Mouse (Mus musculus) gastrocnemius, postnatal 14 days (tissue): ENCODE data around the gene Dot1l. TPM values are rescaled to one million over a fixed set of nuclear protein-coding genes. Genes with fewer than 3 reads are reported as not detected.

ENCODE experiments used
- DNase-seq: peaks from one replicate; pipeline ENCODE4 v3.0.0; 2021; ENCODE audit warnings: mixed read lengths
- intact Hi-C: fragments of 180-260 bp; cut with DNase I; formaldehyde crosslinking; loops from one replicate; pipeline ENCODE4 v1.15.1; 2025; ENCODE audit warnings: low total_unique reads
- total RNA-seq, 2 experiments: library from RNA; stranded (reverse); gene quantifications; 2 replicates each; pipeline ENCODE4 v1.2.3; 2021

Dot1l gene
- total RNA-seq, 2 experiments from 2014 or later: 25.5 to 26.1 TPM

DNA sequence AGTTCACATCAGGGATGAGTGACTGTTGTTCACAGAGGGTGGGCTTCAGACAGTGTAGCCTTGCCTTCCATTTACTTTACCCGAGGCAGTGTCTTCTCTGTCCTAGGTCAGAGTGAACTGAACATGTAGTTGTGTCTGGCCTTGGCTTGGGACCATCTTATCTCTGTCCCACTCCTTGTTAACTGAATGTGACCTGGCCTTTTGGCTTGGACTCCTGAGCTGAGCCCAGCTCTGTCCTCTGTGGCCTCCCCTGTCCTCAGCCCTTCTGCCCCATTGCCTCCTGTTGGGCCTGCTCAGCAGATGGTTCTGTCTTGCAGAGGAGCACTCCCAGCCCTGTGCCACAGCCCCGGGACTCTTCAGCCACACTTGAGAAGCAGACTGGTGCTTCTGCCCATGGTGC, 32.5 kb downstream of the Dot1l start:
- DNase-seq: no peak

DNA sequence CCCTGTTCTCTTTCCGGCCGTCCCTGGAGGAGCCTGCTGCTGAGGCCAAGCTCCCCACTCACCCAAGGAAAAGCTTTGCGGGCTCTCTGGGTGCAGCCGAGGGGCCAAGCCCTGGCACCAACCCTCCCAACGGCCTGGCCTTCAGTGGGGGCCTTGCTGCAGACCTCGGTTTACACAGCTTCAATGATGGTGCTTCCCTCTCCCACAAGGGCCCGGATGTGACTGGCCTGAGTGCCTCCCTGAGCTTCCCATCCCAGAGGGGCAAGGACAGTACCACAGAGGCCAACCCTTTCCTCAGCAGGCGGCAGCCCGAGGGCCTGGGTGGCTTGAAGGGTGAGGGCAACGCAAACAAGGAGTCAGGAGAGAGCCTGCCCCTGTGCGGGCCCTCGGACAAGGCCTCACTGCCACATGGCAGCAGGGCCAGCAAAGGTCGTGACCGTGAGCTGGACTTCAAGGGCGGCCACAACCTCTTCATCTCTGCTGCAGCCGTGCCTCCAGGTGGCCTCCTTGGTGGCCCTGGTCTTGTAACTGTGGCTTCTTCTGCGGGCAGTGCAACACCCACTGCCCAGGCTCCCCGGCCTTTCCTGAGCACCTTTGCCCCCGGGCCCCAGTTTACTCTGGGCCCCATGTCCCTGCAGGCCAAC, 35.9 kb downstream of the Dot1l start:
- no peak for DNase-seq
- intact Hi-C loops: loop anchor here (5.0 kb wide), 1 partner anchor 44 kb away; no protein-coding TSS in a partner anchor

More for the DNA sequence above, 32.5 kb downstream of the Dot1l start:
- intact Hi-C loops: no loop called here

DNA sequence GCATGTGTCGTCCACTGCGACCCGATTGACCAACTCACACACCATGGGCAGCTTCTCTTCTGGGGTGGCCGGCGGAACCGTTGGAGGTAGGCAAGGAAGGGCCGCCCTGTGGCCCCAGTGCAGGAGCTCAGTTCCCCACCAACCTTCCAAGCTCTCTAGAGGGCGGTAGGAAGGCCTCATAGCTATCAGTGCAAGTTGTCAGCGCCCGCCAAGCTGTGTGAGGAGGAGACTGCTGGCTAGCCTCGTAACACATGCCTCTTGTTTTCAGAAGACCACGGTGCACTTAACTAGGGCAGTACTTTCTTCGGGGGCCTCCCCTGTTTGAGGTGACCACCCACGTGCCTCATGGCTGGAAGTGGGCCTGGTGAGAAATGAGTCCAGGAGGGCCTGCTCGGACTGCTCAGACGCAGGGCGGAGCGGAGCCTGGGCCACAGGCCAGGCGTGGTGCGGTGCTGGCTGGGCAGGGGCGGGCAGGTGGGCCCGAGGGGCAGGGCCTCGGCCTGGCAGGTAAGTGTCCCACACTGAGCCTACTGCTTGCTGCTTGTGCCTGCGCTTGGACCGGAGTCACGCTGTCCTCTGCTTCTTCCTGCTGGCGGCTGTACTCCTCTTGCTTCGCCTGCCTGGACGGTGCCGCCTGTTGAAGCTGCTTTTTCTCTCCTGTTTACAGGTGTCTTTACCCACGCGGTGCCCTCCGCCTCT, 36.6 kb downstream of the Dot1l start:
- no peak for DNase-seq
- intact Hi-C loops: loop anchor here (5.0 kb wide), 1 partner anchor 44 kb away; no protein-coding TSS in a partner anchor

DNA sequence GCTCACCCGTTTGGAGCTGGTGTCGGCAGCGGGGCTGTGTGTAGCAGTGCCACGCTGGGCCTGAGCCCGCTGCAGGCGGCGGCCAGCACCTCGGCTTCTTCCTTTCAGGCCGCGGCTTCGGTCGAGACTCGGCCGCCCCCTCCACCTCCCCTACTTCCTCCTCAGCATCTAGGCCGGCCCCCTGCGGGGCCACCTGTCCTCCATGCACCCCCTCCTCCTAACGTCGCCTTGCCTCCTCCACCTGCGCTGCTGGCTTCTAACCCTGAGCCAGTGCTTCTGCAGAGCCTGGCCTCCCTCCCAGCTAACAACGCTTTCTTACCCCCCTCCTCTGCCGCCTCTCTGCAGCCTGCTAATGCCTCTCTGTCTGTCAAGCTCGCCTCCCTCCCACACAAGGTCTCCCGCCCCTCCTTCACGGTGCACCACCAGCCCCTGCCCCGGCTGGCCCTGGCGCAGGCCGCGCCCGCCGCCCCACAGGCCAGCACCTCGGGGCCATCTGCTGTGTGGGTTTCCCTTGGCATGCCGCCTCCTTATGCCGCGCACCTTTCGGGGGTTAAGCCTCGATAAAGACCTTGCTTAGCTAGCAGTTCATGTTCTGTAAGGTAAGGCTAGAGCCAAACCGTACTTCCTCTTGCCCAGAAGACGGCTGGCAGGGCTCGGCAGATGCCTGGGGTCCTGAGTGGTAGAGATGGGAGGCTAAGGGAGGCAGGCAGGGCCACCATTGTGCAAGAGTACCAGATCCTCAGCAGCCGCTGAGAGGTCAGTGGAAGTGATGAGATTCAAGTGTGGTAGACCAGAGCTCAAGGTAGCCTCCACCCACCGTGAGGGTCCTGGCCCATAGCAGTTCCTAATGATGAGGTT, 37.4 kb downstream of the Dot1l start:
- intact Hi-C loops: loop anchor here (5.0 kb wide), 1 partner anchor 45 kb away; no protein-coding TSS in a partner anchor

GRCm38 (mm10) chr10:80793033-80793784, 38.2 kb downstream of the Dot1l start:
- no peak for DNase-seq
- intact Hi-C loops: loop anchor here (5.0 kb wide), 1 partner anchor 46 kb away; no protein-coding TSS in a partner anchor

More for the DNA sequence above, 37.4 kb downstream of the Dot1l start:
- DNase-seq: no peak

DNA sequence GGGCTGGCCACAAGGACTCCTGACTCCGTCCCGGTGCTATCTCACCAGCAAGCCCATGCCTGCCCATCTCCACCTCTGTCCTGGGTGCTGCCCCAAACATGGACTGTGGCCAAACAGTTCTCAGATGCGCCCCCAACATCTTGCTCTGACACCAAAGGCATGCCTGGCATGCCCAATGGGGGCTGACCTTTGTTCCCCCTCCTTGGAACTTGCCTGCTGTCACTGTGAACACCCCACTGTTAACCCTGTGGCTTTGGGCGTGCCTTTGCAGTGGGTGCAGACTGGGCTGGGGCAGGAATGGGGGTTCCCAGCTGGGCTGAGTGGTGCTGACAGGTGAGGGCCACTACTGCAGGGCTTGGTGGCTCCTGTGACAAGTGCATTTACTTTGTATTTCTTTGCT, 38.8 kb downstream of the Dot1l start:
- DNase-seq: no peak
- intact Hi-C loops: loop anchor here (5.0 kb wide), 1 partner anchor 47 kb away; no protein-coding TSS in a partner anchor

- intact Hi-C loops: loop anchor here (5.0 kb wide), 1 partner anchor 47 kb away; no protein-coding TSS in a partner anchor
- no peak for DNase-seq
Measured at GRCm38 (mm10) chr10:80794750-80795149, 39.7 kb downstream of the Dot1l start.

GRCm38 (mm10) chr10:80796307-80796848, 41.4 kb downstream of the Dot1l start:
- intact Hi-C loops: no loop called here
- no peak for DNase-seq

DNA sequence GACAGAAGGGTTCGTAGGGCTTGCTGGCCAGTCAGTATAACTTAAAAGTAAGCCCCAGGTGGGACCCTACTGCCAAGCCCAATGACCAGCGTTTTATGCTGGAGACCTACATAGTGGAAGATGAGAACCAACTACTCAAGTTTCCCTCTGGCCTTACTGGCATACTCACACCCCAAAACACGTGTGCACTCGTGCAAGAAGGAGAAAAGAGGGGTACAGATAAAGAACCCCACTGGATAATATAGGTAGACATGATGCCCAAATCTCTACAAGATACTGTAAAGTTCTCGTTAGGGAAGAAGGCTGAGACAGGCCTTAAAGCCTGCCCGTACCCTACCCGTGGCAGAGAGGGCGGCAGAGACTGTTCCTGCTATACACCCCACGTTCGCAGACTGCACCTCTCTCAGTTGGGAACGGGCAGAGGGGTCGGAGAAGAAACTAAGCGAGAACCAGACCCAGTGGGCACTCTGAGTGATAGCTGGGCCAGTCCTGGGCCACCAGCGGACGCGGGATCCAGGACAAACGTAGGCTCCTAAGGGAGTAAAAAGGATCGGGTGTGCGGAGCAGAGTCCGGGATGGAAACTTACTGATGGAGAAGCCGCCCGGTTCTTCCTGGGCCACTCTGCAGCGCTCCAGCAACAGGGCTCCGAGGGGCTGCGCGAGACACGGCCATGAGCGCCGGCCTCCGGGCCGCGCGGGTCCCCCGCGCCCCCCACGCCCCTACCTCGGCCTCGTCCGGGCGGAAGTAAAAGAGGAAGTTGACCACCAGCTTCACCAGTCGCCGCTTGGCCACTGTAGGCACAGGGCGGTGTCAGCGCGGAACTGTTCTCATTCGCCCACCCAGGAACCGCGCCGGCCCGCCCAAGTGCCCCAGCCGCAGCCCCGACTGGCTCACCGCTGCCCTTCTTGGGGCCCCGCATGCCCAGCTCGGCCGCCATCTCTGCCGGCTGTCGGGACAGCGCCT, 42.5 kb downstream of the Dot1l start:
- DNase-seq: no peak
- intact Hi-C loops: no loop called here

GRCm38 (mm10) chr10:80798150-80799006, 43.4 kb downstream of the Dot1l start, which contains the start of the genes Sf3a2 and Plekhj1:
Sf3a2 (plus strand) TSS chr10:80798198.
Plekhj1 (minus strand) TSS chr10:80798626.
- intact Hi-C loops: no loop called here
- peak; percentile 95 for DNase-seq

- intact Hi-C loops: no loop called here
- DNase-seq: no peak
Measured at GRCm38 (mm10) chr10:80799070-80799566, 44.1 kb downstream of the Dot1l start.

GRCm38 (mm10) chr10:80802204-80802912, 47.4 kb downstream of the Dot1l start:
- no peak for DNase-seq

GRCm38 (mm10) chr10:80802996-80803395, 48.0 kb downstream of the Dot1l start:
- no peak for DNase-seq
- intact Hi-C loops: loop anchor here (10.0 kb wide), 1 partner anchor 192 kb away; no protein-coding TSS in a partner anchor

More at GRCm38 (mm10) chr10:80802204-80802912, 47.4 kb downstream of the Dot1l start:
- intact Hi-C loops: loop anchor here (10.0 kb wide), 1 partner anchor 192 kb away; no protein-coding TSS in a partner anchor

DNA sequence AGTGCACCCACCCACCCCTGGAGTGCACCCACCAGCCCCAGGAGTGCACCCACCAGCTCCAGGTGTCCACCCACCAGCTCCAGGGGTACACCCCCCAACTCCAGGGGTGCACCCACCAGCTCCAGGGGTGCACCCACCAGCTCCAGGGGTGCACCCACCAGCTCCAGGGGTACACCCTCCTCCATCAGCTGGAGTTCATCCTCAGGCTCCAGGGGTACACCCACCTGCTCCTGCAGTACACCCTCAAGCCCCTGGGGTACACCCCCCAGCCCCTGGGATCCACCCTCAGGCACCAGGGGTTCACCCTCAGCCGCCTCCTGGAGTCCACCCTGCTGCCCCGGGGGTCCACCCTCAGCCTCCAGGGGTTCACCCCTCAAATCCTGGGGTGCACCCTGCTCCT, 49.3 kb downstream of the Dot1l start:
- DNase-seq: no peak
- intact Hi-C loops: loop anchor here (10.0 kb wide), 1 partner anchor 190 kb away; no protein-coding TSS in a partner anchor

- intact Hi-C loops: loop anchor here (10.0 kb wide), 1 partner anchor 190 kb away; no protein-coding TSS in a partner anchor
- DNase-seq: no peak
Measured at GRCm38 (mm10) chr10:80804916-80805315, 49.9 kb downstream of the Dot1l start, which contains the start of gene Amh. Amh (plus strand) TSS chr10:80805243.
